ENCODE assay signal across 8 mouse cellular contexts in the genomic region with DNA sequence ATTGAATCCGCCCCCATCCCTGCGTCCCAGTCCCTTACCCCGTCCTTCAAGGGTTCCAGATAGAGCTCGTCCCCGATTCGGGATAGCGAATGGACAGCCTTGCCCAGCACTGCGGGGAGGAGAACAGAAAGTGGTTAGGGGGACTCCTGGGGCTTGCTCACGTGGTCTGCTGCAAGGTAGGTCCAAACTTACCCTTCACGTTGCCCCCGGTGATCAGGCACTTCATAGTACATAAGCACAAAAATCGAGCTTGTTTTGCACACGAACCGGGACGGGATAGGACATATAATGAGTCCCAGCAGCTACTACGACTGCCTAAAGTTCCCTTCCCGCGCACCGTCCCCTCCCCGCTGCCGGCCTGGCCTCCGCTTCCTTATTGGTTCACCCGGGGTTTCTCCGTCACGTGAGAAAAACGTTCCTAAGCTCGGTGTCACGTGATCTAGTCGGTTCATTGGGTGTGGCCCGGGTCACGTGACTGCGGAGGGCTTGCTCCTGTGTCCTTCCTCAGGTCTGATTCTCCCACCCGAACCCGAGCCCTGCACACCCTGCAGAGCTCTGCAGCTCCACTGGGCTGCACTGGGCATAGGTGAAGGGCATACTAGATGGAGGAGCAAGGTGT. TPM values are rescaled to one million over a fixed set of nuclear protein-coding genes. Genes with fewer than 3 reads are reported as not detected.
DNase-seq lines count a peak whose midpoint lies in the region; ATAC-seq lines count a peak whose summit lies in the region.

A gene (minus strand): TSS at position 372 of the 619 bp plus-strand sequence.

- peak; percentile 70 for ATAC-seq in heart, embryonic 13.5 days (ENCODE audit: extremely low read depth, insufficient number of reproducible peaks, low FRiP score, low TSS enrichment)
- ATAC-seq in liver, embryonic 12.5 days, result peak; percentile 86
- peak; percentile 84 for ATAC-seq in stomach, embryonic 15.5 days (ENCODE audit: insufficient read depth, low FRiP score, low read depth)

- peak within 1 kb of the TSS; percentile 97 for H3K4me2 ChIP-seq in heart, embryonic 13.5 days
- peak within 1 kb of the TSS; percentile 91 for H3K4me2 ChIP-seq in liver, embryonic 12.5 days
- peak within 1 kb of the TSS; percentile 87 for H3K4me2 ChIP-seq in stomach, embryonic 15.5 days

- peaks cover 41% of the 10 kb centered on the region for H3K36me3 ChIP-seq in heart, embryonic 13.5 days
- H3K36me3 ChIP-seq in liver, embryonic 12.5 days, result peaks cover 42% of the 10 kb centered on the region
- peaks cover 20% of the 10 kb centered on the region for H3K36me3 ChIP-seq in stomach, embryonic 15.5 days

- H3K9me3 ChIP-seq in heart, embryonic 13.5 days, result no peaks in the 10 kb centered on the region
- no peaks in the 10 kb centered on the region for H3K9me3 ChIP-seq in liver, embryonic 12.5 days (replicated peaks)
- no peaks in the 10 kb centered on the region for H3K9me3 ChIP-seq in stomach, embryonic 15.5 days

- H3K27me3 ChIP-seq in heart, embryonic 13.5 days (replicated peaks), result peaks cover 27% of the 10 kb centered on the region
- H3K27me3 ChIP-seq in liver, embryonic 12.5 days (replicated peaks), result peaks cover 31% of the 10 kb centered on the region
- H3K27me3 ChIP-seq in stomach, embryonic 15.5 days (replicated peaks), result no peaks in the 10 kb centered on the region

- H3K4me1 ChIP-seq in brown adipose tissue, adult 24 weeks (ENCODE audit: control insufficient read depth, insufficient read depth, insufficient read length, low read length), result peaks cover 10% of the 10 kb centered on the region
- peaks cover 31% of the 10 kb centered on the region for H3K4me1 ChIP-seq in heart, embryonic 13.5 days
- peaks cover 61% of the 10 kb centered on the region for H3K4me1 ChIP-seq in liver, embryonic 12.5 days
- peaks cover 21% of the 10 kb centered on the region; the same call in 1 of the 2 replicates for H3K4me1 ChIP-seq in stomach, embryonic 15.5 days

- H3K9ac ChIP-seq in heart, embryonic 13.5 days, result peak within 1 kb of the TSS; percentile 93
- H3K9ac ChIP-seq in liver, embryonic 12.5 days, result peak within 1 kb of the TSS; percentile 79
- peak within 1 kb of the TSS; percentile 81 for H3K9ac ChIP-seq in stomach, embryonic 15.5 days

- peak within 1 kb of the TSS; percentile 58 for H3K27ac ChIP-seq in brown adipose tissue, adult 24 weeks (replicated peaks; ENCODE audit: low read depth, low read length)
- H3K27ac ChIP-seq in heart, embryonic 13.5 days (replicated peaks), result peak within 1 kb of the TSS; percentile 77
- peak within 1 kb of the TSS; percentile 84 for H3K27ac ChIP-seq in liver, embryonic 12.5 days
- peak within 1 kb of the TSS; percentile 76 for H3K27ac ChIP-seq in stomach, embryonic 15.5 days

- under 1% methylated on average over 34 of the region's 34 CpGs for WGBS in heart, embryonic 13.5 days
- under 1% methylated on average over 34 of the region's 34 CpGs for WGBS in liver, embryonic 12.5 days (ENCODE audit: insufficient replicate concordance)
- under 1% methylated on average over 34 of the region's 34 CpGs for WGBS in stomach, embryonic 15.5 days

- H3K4me3 ChIP-seq in brown adipose tissue, adult 24 weeks (ENCODE audit: insufficient read depth, low read depth, low read length), result peak within 1 kb of the TSS; percentile 70
- peak within 1 kb of the TSS; percentile 83 for H3K4me3 ChIP-seq in heart, embryonic 13.5 days
- peak within 1 kb of the TSS; percentile 75 for H3K4me3 ChIP-seq in liver, embryonic 12.5 days
- H3K4me3 ChIP-seq in stomach, embryonic 15.5 days (replicated peaks), result peak within 1 kb of the TSS; percentile 71

- peak; percentile 96 for DNase-seq in CD4-positive, CD25-positive, alpha-beta regulatory T cell, adult 2 months (ENCODE audit: low read depth, low spot score)
- DNase-seq in fat pad, adult 2 months (ENCODE audit: extremely low read depth, low read depth, low spot score), result peak; percentile 61
- peak; percentile 98 for DNase-seq in kidney, postnatal 10 days
- DNase-seq in natural killer cell, adult 2 months (ENCODE audit: low spot score in 2 of 2), result peak; percentile 91 to 94

RNA-seq across cellular contexts. Expression of the gene that starts here (rescaled TPM):
- 4.4 and 7.6 TPM in 2 replicates for polyA plus RNA-seq in brown adipose tissue, adult 24 weeks (2012; ENCODE audit: insufficient read depth, insufficient read length, missing spikeins)
- polyA plus RNA-seq in heart, embryonic 13.5 days (2015; fragmentation: Nextera tagmentation; extraction: Ambion mirVana), result 21.3 and 22.2 TPM in 2 replicates
- 26.5 and 26.8 TPM in 2 replicates for polyA plus RNA-seq in liver, embryonic 12.5 days (2016; fragmentation: Nextera tagmentation; extraction: Ambion mirVana)
- 25.4 and 27.4 TPM in 2 replicates for polyA plus RNA-seq in stomach, embryonic 15.5 days (2015; fragmentation: Nextera tagmentation; extraction: Ambion mirVana)

Comparison
In these comparisons a context has a peak if more than half of its experiments do, and no peak if none do; other contexts are left out.
1. Peak in every context shown above with its lines: DNase-seq, ATAC-seq, H3K4me3 ChIP-seq and H3K27ac ChIP-seq.